Mouse (Mus musculus) intestine, postnatal 0 days (tissue): ENCODE results near the gene Cdt1. TPM values are rescaled to one million over a fixed set of nuclear protein-coding genes. Genes with fewer than 3 reads are reported as not detected.
A peak's percentile ranks its signal among the peaks of the same experiment; 100 is the strongest.

ENCODE experiments used
- ATAC-seq: fragments of 200-750 bp; cut with Nextera tagmentation; 2 replicates; pipeline ENCODE4 v1.8.0; 2017; ENCODE audit warnings: mild to moderate bottlenecking, moderate TSS enrichment, moderate library complexity
- H3K27ac ChIP-seq: fragments of 300-500 bp; sonication (generic); 2 replicates; pipeline ENCODE4 v1.5.1; 2014; ENCODE audit warnings: mild to moderate bottlenecking, low read depth, low read length, moderate library complexity
- H3K27me3 ChIP-seq: fragments of 300-500 bp; sonication (generic); replicated peaks from 2 replicates; pipeline ENCODE4 v1.6.1; 2014; ENCODE audit warnings: low read length, mixed read lengths; ENCODE audit not compliant: control insufficient read depth, insufficient read depth
- H3K36me3 ChIP-seq: fragments of 300-500 bp; sonication (generic); 2 replicates; pipeline ENCODE4 v1.6.1; 2014; ENCODE audit warnings: mild to moderate bottlenecking, moderate library complexity; ENCODE audit not compliant: control insufficient read depth, insufficient read depth
- H3K4me1 ChIP-seq: fragments of 300-500 bp; sonication (generic); replicated peaks from 2 replicates; pipeline ENCODE4 v1.6.1; 2014; ENCODE audit warnings: antibody characterized with exemption, low read length, mixed read lengths; ENCODE audit not compliant: control insufficient read depth, insufficient read depth
- H3K4me2 ChIP-seq: fragments of 300-500 bp; sonication (generic); replicated peaks from 2 replicates; pipeline ENCODE4 v1.6.1; 2014; ENCODE audit warnings: low read depth, mild to moderate bottlenecking, moderate library complexity
- H3K4me3 ChIP-seq: fragments of 300-500 bp; sonication (generic); 2 replicates; pipeline ENCODE4 v1.5.1; 2014; ENCODE audit warnings: low read depth, low read length
- H3K9ac ChIP-seq: fragments of 300-500 bp; sonication (generic); 2 replicates; pipeline ENCODE4 v1.6.1; 2014; ENCODE audit warnings: mild to moderate bottlenecking, low read depth, low read length
- H3K9me3 ChIP-seq: fragments of 300-500 bp; sonication (generic); 2 replicates; pipeline ENCODE4 v1.6.1; 2016; ENCODE audit warnings: mixed run types; ENCODE audit not compliant: control insufficient read depth
- CTCF ChIP-seq: sonication (generic); IDR thresholded peaks from 2 replicates; pipeline ENCODE4 v1.5.1; 2016; ENCODE audit warnings: low read depth, mild to moderate bottlenecking, control low read depth, antibody characterized with exemption, moderate library complexity
- WGBS: fragments of 180-500 bp; shearing (Covaris S2); extraction: QIAGEN DNeasy Blood & Tissue Kit; methylation state at CpG from one replicate; pipeline ENCODE4 v1.1.7; 2014; 5-methylcytosine and 5-hydroxymethylcytosine counted together
- polyA plus RNA-seq: library from polyadenylated mRNA; unstranded; fragments of >200 nt; fragmentation: Nextera tagmentation; extraction: Ambion mirVana; gene quantifications from 2 replicates; pipeline ENCODE4 v1.2.1, GENCODE M21; 2015

Cdt1 gene
- polyA plus RNA-seq, 1 experiment from 2014 or later: 13.3 TPM

- WGBS: 67% methylated on average over 6 of the region's 6 CpGs
- Histone ChIP-seq H3K4me3 (no peak overlapping the region), H3K9ac (no peak overlapping the region; the same call in 1 of the 2 replicates), H3K4me1 (0 out of 2 replicates have a peak, but pooled peaks cover 17% of the 10 kb centered on the region), H3K27me3 (no peaks in the 10 kb centered on the region), H3K9me3 (no peaks in the 10 kb centered on the region), H3K27ac (no peak overlapping the region), H3K36me3 (no peaks in the 10 kb centered on the region), H3K4me2 (no peak overlapping the region)
- ATAC-seq: no peak
- no peak for TF ChIP-seq CTCF
These were observed 42.8 kb upstream of the Cdt1 start for GRCm38 (mm10) chr8:122525004-122525403.

DNA sequence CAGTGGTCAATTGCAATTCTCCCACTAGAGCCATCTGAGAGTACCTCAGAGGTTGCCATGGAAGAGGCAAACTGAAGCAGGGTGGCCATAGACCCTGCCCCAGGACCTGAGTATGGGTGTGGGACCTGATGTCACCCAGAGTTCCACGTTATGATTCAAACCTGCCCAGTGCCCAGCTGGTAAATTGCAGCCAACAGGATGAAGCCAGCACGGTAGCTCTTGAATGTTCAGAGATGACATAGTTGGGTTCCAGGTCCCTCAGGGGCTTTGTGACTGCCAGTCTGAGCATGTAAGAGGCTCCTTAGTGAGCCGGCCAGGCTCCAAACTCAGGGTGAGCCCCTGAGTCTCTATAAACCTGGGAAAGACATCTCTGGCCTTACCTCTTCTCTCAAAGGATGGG, 41.7 kb upstream of the Cdt1 start:
- Histone ChIP-seq H3K27ac (0 out of 2 replicates have a peak overlapping the region, but pooled peaks have one; percentile 50), H3K4me3 (no peak overlapping the region), H3K9ac (no peak overlapping the region), H3K36me3 (no peaks in the 10 kb centered on the region), H3K4me1 (0 out of 2 replicates have a peak, but pooled peaks cover 17% of the 10 kb centered on the region), H3K4me2 (no peak overlapping the region), H3K9me3 (no peaks in the 10 kb centered on the region), H3K27me3 (no peaks in the 10 kb centered on the region)
- no peak for TF ChIP-seq CTCF
- WGBS: 61% methylated on average over 3 of the region's 3 CpGs
- no peak for ATAC-seq

- Histone ChIP-seq H3K9me3 (no peaks in the 10 kb centered on the region), H3K27ac (peak overlapping the region; percentile 50; the same call in 1 of the 2 replicates), H3K4me3 (no peak overlapping the region), H3K4me1 (0 out of 2 replicates have a peak, but pooled peaks cover 17% of the 10 kb centered on the region), H3K4me2 (0 out of 2 replicates have a peak overlapping the region, but pooled peaks have one; percentile 0), H3K27me3 (no peaks in the 10 kb centered on the region), H3K36me3 (no peaks in the 10 kb centered on the region), H3K9ac (no peak overlapping the region)
- TF ChIP-seq CTCF: no peak
- no peak for ATAC-seq
- WGBS: 53% methylated on average over 7 of the region's 7 CpGs
These were observed 41.2 kb upstream of the Cdt1 start for GRCm38 (mm10) chr8:122526526-122527170.

- WGBS: 92% methylated on average over 3 of the region's 3 CpGs
- H3K4me3 ChIP-seq: no peak overlapping the region
- no peaks in the 10 kb centered on the region for H3K27me3 ChIP-seq
- no peak for TF ChIP-seq CTCF
- no peak for ATAC-seq
- no peak overlapping the region for H3K4me2 ChIP-seq
- H3K27ac ChIP-seq: no peak overlapping the region
- H3K9ac ChIP-seq: no peak overlapping the region
- no peaks in the 10 kb centered on the region for H3K9me3 ChIP-seq
- H3K36me3 ChIP-seq: no peaks in the 10 kb centered on the region
- 0 out of 2 replicates have a peak, but pooled peaks cover 17% of the 10 kb centered on the region for H3K4me1 ChIP-seq
These were observed 39.9 kb upstream of the Cdt1 start for GRCm38 (mm10) chr8:122527937-122528336.

DNA sequence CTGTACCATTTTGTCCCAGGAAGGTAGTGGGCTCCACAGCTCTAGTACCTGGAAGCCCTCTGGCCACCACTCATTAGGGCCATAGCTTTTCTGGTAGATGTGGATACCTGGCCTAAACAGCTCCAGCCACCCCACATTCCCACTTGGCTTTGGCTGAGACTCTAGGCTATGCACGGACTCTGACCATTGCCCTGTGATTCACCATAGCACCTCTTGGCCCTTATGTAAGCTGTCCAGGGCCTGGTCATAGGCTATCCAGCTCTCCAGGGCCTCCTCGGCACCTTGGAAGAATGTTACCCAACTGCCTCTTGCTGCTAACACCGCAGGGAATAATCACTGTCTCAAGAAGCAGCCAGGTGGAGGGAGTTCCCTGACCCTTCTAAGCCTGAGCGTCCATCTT, 38.7 kb upstream of the Cdt1 start:
- Histone ChIP-seq H3K27me3 (no peaks in the 10 kb centered on the region), H3K4me3 (no peak overlapping the region), H3K4me1 (0 out of 2 replicates have a peak, but pooled peaks cover 5% of the 10 kb centered on the region), H3K9me3 (no peaks in the 10 kb centered on the region), H3K4me2 (no peak overlapping the region), H3K9ac (no peak overlapping the region), H3K27ac (no peak overlapping the region), H3K36me3 (no peaks in the 10 kb centered on the region)
- ATAC-seq: peak; percentile 68
- no peak for TF ChIP-seq CTCF
- WGBS: 78% methylated on average over 4 of the region's 4 CpGs

- no peak for TF ChIP-seq CTCF
- H3K27me3 ChIP-seq: no peaks in the 10 kb centered on the region
- no peak overlapping the region for H3K4me2 ChIP-seq
- no peaks in the 10 kb centered on the region for H3K36me3 ChIP-seq
- H3K9me3 ChIP-seq: no peaks in the 10 kb centered on the region
- no peaks in the 10 kb centered on the region for H3K4me1 ChIP-seq
- no peak overlapping the region for H3K4me3 ChIP-seq
- ATAC-seq: no peak
- no peak overlapping the region; the same call in 1 of the 2 replicates for H3K27ac ChIP-seq
- WGBS: 73% methylated on average over 8 of the region's 8 CpGs
- no peak overlapping the region for H3K9ac ChIP-seq
These were observed 36.5 kb upstream of the Cdt1 start for GRCm38 (mm10) chr8:122531312-122531711.
